Mouse (Mus musculus) urinary bladder, postnatal 36 days (tissue): ENCODE measurements around the gene Kidins220.

Source experiments
- DNase-seq, 2 experiments: peaks; one replicate each; pipeline ENCODE4 v3.0.0; 2022; ENCODE audit warnings: low spot score in 2 of 2, mixed read lengths in 1 of 2

Kidins220 gene

GRCm38 (mm10) chr12:25026308-25026707 is 51.6 kb downstream of the Kidins220 start:
- no peak for DNase-seq

DNA sequence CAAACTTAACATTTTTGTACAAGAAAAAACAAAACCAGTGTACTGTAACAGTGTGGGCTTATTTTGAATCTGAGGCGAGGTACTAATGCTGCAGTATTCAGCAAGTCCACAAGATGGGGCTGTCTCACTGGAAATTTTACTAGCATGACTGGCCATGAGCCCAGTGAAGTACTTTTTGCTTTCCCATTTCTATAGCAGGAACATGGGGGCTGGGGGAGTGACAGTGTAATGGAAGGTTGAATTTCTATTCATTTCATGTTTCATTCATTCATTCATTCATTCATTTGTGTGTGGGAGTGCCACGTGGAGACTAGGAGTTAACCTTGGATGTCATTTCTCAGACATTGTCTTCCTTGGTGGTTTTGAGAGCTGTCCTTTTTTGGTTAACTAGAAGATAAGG is 52.7 kb downstream of the Kidins220 start:
- DNase-seq: peak; percentile 38 to 48

- no peak for DNase-seq
Observed at GRCm38 (mm10) chr12:25033662-25034337, 59.1 kb downstream of the Kidins220 start.

DNA sequence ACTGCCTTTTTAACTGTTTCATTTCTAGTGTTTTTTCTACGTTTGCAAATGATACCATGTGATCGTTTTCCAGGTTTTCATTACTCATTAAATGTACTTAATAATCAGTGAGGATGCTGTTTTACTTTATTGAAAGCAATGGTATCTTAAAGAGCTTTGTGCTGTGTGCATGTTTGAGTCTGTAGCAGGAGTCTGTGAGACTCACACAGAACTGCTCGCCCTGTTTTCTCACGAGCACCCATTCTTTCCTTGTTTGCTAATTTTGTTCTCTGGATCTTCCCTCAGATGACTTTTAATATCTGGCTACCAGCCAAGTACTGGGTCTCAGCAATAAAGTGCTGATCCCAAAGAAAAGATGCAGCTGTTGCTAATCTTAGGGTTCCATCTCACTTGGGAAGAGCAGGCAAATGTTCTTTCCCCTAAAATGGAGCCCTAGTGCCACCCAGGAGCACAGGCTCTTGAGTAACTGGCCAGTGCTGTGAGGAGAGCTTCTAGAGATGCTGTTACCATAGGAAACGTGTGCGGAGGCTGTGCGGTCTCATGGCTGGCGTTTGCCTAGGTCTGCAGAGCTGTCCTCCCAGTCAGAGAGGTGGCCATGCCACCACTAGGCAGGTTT is 59.7 kb downstream of the Kidins220 start:
- no peak for DNase-seq

DNA sequence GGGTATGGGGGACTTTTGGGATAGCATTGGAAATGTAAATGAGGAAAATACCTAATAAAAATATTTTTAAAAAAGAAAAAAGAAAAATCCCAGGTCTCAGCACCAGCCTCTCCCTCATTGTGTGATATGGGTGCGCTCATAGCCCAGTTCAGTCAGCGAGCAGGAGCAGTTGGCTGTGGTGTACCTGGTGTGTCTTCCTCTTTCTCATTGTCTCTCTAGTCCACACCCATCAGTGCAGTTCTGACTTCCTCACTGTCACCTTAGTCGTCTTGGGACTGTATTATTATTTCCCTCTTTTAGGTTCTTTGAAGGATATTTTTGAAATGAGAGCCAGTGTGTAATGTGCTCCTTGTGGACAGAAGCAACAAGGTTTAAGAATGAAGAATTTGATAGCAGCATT is 61.3 kb downstream of the Kidins220 start:
- no peak for DNase-seq

- DNase-seq: no peak
Observed at GRCm38 (mm10) chr12:25037222-25037621, 62.5 kb downstream of the Kidins220 start.

GRCm38 (mm10) chr12:25037681-25038472 is 63.2 kb downstream of the Kidins220 start:
- no peak for DNase-seq

DNA sequence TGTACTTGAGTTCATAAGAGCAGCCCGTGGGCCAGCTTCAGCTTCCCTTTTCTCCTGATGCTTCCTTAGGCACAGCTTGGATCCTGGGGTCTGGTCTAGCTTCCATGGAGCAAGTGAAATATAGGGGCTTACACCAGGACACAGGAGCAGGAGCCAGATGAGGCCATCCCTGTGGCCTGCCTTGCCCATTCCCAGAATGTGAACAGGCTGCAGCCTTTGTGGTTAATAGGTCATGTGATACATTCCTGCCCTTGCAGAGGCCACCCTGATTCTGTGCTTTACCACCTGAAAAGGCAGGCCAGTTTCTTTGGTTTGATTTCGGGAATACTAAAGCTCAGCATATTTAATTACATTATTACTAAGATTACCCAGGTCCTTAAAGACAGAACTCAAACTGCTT is 69.3 kb downstream of the Kidins220 start:
- DNase-seq: no peak

DNA sequence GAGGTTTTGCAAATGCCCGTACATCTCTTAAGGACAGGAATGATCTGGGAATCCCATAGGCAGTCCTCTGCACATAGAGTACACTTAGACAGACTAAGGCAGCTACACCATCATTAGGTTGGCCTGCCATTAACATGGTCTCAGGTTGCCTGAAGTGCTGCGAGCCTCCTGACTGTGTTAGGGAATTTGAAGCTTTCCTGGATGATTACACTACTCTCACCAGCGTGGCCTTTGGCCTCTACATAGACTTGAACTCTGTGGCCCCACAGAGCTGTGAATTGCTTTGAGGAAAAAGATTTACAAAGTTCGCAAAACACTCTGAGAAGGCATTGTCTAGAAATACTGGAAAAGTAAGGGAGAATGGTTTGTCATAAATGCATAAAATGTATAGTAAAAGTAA is 69.9 kb downstream of the Kidins220 start:
- DNase-seq: no peak

GRCm38 (mm10) chr12:25049253-25049652 is 74.5 kb downstream of the Kidins220 start:
- DNase-seq: no peak

DNA sequence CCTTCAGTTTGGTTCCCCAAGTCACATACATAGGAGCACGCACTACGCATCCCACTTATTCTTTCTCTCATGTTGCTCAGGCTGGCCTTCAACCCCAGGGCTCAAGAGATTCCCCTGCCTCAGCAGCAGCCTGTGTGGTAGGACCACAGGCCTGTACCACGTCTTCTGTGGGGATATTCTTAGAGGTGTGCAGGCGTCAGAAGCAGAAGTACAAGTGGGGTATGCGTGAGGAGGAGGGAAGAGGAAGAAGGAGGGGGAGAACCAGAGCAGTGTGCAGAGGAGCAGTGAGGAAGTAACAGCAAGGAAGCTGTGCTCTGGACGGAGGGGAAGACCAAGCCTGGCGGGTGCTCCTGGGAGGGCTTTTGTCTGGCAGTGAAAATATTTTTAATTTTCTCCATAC is 79.8 kb downstream of the Kidins220 start:
- DNase-seq: no peak

- no peak for DNase-seq
Observed at GRCm38 (mm10) chr12:25054963-25055362, 80.2 kb downstream of the Kidins220 start.

- DNase-seq: peak in 1 of 2 experiments; percentile 5
Observed at GRCm38 (mm10) chr12:25059487-25060200, 84.9 kb downstream of the Kidins220 start.

DNA sequence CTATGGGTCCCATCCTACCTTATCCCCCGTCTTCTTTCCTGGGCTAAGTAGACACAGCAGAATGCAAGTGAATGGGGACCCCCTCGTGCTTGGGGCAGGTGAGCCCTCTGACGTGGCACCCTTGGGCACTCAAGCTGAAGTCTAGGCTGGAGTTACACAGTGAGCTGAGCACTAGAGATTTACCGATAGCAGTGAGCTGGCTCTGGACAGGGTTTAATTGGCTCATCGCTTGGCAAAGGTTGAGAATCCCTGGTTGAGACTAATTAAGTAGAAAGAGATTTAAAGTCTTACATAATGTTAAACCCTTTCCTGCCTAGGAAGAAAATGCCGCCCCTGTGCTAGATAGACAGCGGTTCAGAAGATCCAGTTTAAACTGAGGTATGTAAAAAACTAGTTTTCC is 86.2 kb downstream of the Kidins220 start:
- DNase-seq: no peak

- no peak for DNase-seq
Observed at GRCm38 (mm10) chr12:25062264-25062663, 87.5 kb downstream of the Kidins220 start.

DNA sequence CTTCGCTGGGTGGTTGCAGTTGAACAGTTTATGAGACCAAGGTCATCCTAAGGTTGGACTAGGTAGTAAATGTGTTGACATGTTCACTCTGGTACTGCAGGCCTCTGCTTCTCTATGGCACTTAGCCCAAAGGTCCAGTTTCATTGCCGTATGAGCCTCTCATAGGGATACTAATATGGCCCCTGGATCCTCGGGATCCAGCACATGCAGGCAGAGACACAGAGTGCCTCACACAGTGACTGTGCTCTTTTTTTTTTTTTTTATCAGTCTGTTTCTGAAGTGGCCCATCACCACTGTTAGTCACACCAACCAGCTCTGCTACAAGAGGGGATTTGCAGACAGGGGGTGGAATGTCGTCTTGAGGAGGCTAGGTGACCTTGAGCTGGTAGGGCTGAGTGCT is 98.6 kb downstream of the Kidins220 start:
- DNase-seq: no peak

DNA sequence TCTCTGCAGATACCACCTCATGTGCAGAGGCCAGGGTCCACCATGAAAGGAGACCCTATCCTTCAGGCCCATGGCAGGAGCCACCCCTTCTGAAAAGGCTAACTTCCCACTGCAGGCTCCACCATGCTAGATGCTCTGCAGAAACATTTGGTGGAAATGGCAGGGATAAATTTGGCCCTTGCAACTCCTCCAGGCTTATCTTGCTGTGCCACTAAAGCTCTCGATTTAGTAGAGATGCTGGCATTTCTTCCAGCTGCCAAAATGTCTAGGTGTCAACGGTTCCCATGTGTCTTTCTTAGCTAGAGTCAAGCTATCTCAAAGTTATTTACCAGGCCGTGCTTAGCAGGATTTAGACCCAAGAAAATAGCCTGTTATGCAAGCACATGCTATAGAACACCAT is 99.6 kb downstream of the Kidins220 start:
- no peak for DNase-seq

DNA sequence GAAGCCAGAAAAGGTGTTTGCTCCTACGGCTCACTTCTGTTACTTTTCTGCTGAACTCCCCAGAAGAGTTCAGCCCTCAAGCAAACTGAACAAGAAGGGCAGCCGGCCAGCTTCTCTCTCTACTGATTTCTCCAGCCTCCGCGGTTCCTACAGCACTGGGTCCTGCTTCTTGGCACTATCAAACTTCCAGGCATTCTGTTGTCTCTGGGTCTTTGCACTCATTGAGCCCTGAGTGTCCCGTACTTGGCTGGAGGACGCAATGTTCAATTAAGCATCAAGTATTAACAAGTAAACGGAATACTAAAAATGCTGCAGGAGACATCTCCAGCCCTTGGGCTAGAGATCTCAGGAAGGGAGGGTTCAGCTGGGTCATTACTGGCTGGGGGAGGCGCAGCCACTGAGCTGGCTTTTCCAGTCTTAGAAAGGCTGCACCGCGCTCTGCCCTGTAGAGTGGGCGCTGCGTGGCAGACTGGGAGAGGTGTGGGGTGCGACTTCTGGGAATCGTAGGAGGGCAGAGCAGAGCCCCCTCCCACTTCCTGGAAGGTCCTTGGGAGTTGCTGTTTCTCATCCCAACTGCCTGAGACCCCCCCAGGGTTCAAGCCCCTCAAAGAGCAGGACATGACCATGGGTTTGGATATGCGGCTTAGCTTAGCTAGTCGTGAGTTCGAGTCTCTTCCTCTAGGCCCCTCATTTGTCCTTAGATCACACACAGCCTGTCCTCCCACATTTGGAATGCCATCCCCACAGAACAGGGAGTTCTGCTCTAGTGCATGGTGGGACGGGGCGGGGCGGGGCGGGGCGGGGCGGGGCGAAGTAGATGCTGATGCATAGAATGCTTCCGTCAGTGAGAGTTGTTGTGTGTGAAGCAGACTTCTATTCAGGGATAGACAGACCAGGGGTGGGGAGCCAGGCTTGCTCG is 108.8 kb downstream of the Kidins220 start:
- DNase-seq: peak in 1 of 2 experiments; percentile 9

GRCm38 (mm10) chr12:25086966-25087365 is 112.2 kb downstream of the Kidins220 start:
- no peak for DNase-seq

GRCm38 (mm10) chr12:25089433-25089832 is 114.7 kb downstream of the Kidins220 start:
- no peak for DNase-seq
